Mouse (Mus musculus): ENCODE data around the gene Krt34.

The Krt34 gene

DNA sequence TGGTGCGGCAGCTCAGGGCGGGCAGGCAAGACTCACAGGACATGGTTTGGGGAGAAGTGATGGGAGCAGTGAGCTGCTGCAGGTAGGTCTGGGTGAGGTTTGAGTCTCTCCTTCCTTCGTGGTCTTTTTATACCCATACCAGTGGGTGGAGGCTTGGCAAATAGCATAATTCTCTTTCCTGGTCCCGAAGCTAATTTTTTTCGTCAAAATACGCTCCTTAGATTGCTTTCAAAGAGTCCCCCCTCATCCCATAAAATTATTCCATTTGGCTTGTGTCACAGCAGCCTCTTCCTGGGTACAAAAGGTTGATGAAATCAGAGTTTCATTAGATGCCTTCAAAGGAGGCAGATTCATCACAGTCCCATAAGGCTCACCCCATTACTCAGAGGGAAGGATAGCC is at the start of gene Krt34:
Krt34 (minus strand) TSS at position 101 of the 400 bp plus-strand sequence.
- no peak for DNase-seq

DNA sequence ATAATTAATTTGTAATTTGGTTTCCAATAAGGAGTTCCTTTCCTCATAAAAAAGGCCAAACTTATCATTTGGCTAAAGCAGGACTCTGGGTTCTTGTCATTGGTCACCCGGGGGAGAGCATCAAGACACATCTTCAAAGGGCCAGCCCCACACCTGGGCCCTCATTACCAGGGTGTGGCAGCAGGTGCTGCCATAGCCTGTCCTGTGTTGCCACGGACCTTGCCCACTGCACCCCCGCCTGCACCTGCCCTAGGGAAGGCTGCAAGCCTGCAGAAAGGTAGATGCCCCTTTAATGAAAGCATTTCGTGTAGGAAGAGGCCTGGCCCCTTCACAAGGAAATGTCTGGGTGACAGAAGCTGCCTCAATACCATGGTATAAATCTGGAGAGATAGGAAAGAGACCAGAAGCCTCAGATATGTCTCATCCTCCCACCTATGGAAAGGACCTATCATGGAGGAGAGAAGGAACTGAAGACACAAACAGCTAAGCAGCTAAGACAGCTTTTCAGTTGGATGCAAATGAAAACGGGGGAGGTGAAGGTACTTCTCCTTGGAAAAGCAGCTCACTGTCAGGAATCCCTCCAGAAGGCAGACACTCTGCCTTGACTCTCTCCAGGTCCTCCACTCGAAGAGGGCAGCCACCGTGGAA is 47.1 kb upstream of the Krt34 start:
- no peak for DNase-seq

DNA sequence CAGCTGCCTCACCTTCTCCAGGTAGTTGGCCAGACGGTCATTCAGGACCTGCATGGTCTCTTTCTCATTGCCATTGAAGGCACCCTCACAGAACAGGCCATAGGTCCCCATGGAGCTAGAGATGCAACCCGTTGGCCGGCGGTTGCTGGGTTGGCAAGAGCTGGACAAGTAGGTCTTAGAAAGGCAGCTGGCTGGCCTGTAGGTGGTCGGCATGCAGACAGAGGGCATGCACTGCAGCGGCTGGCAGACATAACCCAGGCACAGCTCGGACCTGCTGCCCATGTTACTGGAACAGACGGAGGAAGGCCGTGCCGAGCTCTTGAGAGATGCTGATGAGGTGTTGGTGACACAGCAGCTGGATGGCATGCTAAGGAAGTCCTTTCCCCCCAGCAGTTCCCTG is 46.5 kb upstream of the Krt34 start, which contains the start of gene Krt32:
Krt32 (minus strand) TSS at position 366 of the 400 bp plus-strand sequence.
- DNase-seq: no peak

DNA sequence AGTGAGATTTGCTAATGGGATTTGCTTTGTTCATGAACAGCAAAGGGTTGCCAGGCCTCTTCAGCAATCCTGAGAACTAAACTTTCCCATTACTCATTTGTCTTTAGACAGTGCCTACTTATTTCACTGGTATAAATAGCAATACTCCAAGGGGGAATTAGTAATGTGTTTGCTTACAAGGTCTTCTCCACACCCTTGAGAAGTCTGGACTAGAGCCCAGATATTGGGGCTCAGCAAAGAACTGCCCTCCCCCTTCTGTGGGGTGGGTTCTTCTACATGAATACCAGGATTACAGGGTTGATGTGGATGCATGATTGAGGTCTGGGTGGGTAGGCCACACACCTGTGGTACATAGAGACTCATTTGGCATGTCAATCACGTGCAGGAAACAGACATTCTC is 32.5 kb upstream of the Krt34 start:
- no peak for DNase-seq

DNA sequence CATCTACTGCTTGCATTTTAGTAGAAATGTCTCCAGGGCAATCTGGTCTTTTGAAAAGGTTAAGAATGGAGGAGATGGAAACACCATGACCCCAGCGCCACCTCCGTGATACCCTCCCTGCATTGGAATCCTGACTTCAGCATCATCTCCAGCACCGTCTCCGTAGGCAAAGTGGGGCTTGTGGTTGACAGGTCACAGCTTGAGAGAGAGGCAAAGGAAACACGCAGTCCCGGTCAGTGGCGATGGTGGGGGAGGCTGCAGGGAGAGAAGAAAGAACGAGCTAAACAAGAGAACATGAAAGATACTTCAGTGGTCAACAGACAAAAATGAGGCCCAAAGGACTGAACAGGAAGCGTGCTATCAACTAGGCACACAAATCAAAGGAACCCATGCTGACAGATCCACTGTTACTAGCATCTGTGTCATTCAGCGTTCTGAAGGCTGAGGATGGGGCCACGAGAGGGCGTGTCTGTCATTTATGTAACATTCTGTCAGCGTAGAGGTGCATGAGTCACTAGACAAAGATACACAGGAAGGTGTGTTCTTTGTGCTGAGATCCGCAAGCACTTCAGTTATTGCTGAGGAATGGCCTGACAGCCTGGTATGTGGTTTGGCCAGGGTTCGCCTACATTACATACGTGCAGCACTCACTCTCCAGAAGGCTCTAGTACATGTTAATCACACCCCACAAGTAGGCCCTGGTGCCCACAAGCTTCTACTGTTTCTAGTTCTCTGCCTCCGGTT is 26.1 kb upstream of the Krt34 start:
- peak in 1 of 2 experiments; percentile 18 for DNase-seq

DNA sequence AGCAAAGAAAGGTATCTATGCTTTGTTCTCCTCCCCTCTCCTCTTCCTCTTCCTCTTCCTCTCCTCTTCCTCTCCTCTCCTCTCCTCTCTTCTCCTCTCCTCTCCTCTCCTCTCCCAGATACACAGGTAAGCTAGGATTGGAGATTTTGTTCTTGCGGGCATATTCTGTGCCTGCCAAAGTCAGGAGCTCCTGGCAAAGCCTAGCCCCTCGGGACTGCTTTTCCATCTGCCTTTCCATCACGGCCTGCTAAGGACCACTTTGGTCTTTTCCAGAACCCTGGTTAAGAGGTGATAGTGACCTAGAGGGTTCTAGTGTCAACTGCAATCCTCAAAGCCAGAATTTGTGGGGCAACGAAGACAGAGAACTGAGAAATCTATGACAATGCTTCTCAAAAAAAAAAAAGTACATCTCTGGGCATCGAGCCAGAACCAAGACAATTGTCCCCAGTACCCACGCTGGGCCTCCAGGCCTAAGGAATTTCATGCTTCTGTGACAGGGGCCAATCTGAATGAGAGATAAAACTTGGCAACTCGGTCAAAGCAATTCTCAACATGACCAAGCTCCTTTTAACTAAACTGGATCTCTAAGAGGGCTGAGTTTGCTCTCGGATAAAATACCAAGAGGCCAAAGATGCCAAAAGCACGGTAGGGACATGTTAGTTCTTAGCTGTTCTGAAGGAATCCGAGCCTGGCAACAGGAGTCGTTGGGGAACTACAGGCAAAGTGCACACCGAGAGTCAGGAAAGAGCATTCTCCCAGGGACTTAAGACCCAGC is 25.1 kb upstream of the Krt34 start:
- no peak for DNase-seq

DNA sequence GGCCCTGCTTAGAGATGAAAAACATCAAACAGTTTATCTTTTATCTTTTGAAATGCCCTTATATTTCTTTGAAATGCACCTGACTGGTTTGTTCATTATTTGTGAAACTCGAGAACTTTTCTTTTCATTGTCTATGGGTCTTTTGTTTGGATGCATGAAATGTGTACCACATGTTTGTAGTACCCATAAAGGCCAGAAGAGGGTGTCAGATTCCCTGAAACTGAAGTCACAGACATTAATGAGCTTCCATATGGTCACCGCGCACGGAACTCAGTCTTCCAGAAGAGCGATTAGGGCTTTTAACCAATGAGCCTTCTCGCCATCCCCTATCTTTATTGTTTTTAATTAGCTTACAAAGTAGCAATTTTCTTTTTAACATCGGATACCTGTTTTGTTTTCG is 17.5 kb upstream of the Krt34 start:
- peak in 1 of 2 experiments; percentile 5 for DNase-seq

DNA sequence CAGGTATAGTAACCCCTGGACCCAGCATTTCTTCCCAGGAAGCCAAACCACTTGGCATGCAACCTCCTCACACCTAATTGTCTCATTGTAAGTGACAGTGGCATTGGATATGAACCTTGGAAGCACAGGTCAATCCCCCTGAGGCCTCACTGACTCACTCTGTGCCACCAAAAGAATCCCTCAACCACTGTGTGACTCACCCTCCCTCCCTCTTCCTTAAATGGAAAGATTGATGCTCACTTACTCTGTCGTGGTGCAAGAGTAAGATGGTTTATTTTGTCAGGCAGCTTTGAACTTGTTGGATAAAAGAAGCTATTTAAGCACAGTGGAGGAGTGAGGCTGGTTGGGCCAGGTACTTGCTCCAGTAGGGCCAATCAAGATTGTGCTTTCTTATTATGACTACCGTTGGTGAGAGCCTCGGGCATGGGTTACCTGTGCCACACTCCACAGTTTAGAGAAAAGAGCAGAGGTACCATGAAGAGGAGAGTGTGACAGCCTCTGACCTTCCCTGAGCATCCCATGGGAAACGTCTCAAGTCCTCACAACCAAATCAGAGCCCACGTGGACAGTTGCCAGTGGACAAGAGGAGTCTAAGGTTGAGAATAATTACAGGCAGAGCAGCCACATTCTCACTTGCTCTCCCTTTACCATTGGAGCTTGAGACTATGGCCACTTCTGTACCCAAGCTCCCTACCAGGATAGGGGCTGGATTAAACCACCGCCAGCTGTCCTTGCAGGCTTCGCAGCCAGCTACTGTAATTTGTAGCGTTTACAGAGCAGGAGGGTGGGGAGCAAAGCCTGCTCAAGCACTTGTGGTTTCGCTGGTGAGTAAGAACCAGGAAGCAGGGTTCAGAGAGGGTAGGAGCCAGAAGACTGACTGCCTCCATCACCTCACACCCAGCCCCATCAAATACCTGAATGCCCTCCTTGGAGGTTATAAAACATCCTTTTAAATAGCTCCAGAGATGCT is 14.6 kb upstream of the Krt34 start:
- DNase-seq: no peak

DNA sequence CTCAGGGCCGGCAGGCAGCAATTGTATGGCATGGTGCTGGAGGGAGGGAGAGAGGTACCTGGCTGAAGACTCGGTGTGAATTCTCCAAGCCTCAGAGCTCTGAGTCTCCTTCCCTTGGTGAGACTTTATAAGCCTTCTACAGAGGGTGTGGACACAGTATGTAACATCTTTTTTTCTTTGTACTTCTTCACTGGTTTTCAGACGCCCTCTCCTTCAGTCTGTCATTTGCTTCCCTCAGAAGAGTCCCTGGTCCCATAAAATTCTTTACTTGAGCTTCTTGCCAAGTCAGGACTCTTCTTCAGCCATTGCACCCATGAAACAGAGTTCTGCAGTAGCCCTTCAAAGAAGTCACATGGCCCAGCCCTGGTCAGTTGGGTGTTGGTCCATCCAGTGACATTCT is 9.1 kb upstream of the Krt34 start, which contains the start of gene Krt31:
Krt31 (minus strand) TSS at position 101 of the 400 bp plus-strand sequence.
- no peak for DNase-seq

DNA sequence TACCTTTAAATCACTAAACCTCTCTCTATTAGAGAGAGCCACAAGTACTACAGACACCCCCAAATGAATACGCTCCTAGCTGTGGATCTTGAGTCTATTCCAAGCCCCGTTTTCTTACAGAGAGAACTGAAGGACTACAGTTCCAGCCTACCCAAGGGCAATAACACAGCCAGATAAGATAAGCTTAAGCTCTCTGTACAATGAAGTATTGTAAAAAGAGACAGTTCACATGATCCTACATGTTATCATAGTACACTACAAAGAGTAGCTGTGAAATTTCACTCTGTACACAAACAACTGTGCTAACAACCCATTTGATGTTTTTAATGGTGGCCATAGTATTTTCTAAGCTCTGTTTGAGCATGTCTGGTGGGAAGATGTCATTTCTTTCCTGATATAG is 5.8 kb upstream of the Krt34 start:
- no peak for DNase-seq

DNA sequence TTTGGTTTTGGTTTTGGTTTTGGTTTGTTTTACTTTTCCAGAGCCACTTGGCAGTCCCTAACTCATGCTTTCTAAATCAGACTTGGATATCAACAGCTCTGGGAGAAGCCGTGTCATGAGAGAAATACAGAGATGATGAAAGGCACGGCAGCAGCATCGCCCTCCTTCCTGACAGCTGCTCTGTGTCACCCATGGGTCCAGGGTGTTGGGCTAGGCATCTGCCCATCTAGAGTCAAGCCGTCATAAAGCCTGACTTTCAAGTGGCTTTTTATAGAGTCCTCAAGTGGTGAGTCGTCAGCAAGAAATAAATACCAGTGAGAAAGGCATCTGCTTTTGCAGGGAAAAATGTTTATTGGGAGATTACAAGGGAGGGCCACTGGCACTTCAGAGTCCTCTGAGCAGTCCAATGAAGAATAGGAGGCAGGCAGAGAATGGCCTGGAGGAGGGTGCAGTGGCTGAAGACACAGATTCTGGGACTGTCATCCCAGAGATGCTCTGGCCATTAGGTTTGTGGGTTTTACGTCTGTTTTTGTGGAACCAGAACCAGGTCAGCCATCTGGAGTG is 5.0 kb upstream of the Krt34 start:
- DNase-seq: no peak

DNA sequence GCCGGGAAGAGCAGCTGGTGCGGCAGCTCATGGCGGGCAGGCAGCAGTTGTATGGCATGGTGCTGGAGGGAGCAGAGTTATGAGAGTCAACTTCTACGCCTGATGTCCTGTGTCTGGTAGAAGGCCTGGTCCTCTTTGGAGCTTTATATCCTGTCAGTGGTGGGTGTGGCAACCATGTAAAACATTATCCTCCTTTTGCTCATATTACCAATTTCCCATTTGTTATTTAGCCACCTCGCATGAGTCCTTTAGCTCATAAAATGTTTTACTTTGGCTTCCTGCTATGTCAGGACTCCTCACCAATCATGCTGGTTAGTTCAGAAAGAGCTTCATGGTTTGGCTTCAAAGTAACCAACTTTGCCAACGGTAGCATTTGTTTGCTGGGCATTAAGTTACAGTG is 11.6 kb downstream of the Krt34 start, which contains the start of gene Krt33b:
Krt33b (minus strand) TSS at position 101 of the 400 bp plus-strand sequence.
- no peak for DNase-seq

DNA sequence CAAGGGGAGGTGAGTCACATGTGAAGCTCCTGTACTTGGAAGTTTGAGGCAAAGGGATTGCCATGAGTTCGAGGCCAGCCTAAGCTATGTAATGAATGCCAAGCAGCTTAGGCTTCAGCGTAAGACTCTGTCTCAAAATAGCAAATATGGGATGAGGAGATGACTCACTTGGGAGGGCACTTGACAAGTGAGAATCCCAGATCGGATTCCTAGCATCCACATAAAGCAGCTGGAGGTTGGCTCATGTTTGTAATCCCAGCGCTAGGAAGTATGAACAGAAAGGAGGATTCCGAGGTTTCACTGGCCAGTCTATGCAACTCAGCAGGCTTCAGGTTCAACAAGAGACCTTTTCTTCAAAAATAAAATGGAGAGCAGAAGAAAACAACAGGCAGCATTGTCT is 19.9 kb downstream of the Krt34 start:
- no peak for DNase-seq

DNA sequence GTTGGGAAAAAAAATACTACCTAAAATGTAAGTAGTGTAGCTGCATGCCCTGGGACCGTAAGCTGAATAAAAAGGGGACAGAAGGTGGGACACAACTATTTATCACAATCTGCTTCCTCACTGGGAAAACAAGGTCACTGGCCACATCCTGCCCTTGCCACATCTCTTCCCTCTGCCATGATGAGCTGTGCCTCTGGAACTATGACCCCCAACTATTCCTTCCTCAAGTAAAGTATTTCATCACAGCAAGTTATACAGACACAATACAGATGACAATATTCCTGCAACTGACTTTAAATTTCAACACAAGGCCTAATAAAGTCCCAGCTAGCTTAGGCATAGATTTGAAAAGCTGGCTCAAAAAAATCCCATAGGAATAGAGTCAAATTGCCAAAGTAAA is 21.9 kb downstream of the Krt34 start:
- no peak for DNase-seq

DNA sequence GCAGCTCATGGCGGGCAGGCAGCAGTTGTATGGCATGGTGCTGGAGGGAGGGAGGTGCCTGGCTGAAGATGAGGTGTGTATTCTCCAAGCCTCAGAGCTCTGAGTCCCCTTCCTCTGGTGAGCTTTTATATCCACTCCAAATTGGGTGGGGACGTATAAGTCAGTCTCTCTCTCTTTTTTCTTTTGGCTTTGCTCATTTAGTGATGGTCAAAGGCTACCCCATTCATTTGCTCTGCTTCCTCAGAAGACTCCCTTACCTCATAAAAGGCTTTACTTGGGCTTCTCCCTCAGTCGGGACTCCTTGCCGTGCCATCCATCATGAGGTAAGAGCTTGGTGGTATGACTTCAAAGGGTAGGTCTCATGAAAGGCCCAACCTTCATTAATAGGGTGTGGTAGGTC is 25.2 kb downstream of the Krt34 start, which contains the start of gene Krt33a:
Krt33a (minus strand) TSS at position 101 of the 400 bp plus-strand sequence.
- DNase-seq: no peak

DNA sequence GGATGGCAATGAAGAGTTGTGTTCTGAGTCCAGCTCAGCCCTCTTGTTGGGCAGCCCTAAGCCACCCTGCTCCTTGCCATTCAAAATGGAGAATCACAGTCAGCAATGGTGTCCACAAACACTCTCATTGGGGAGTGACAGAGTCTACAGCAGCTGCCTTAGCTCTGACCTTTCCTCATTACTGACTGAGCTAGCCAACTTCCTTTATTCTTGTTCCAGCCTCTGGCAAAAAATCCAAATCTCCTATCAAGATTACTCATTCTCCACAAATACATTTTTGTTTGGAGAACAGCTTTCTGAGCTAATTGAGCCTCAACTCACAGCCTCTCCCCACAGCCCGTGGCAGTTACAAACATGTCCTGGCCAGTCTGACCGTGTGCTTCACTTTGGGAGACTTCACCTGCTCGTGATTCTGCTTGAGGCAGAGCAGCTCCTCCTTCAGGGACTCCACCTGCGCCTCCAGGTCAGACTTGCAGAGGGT is 27.6 kb downstream of the Krt34 start:
- no peak for DNase-seq

DNA sequence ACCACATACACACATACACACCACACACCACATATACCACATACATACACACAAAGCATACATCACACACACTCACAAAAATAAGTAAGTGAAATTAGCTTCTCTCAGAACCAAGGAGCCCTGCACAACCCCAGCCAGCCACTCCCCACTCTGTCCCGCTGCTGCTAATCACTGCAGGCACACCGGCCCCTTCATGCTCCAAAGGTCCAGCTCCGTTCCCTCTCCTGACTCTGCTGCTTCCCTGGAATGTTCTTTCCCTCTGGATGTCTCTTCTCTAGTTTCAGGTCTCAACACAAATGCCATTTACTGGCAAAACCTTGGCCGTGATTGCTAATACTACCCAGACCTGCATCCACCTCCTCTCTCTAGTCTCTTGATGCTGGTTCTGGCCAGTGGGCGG is 30.7 kb downstream of the Krt34 start:
- DNase-seq: no peak

DNA sequence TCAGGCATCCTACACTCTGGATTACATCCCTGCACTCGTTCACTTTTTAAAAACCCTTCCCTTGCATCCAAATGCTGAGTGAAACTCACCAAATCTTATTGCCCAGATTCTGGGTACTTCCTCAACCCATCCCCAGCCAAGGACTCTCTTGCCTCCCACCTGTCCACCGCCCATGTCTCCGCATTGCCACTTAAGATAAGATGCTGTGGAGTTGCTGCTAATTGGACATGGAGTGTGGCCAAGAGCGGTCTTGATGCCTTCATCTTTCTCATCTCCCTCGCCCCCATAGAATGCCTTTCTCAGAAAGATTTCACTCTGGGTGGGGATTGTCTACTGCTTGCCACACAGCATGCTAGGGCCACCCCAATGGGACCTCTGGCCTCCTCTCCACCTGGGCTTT is 33.0 kb downstream of the Krt34 start:
- DNase-seq: no peak

DNA sequence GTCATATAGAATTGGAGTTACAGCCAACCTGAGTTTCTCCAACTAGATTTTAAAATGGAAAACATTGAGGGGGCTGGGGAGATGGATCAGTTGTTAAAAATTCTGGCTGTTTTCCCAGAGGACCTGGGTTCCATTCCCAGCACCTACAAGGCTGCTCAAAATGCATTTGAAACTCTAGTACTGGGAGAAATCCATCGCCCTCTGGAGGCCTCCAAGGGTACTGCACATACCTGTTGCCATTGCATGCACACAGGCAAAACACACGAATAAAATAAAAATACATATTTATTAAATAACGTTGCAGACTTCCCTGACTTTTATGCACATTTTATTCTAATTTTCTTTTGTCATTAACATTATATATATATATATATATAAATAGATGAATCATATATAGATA is 34.7 kb downstream of the Krt34 start:
- peak in 1 of 2 experiments; percentile 12 for DNase-seq

DNA sequence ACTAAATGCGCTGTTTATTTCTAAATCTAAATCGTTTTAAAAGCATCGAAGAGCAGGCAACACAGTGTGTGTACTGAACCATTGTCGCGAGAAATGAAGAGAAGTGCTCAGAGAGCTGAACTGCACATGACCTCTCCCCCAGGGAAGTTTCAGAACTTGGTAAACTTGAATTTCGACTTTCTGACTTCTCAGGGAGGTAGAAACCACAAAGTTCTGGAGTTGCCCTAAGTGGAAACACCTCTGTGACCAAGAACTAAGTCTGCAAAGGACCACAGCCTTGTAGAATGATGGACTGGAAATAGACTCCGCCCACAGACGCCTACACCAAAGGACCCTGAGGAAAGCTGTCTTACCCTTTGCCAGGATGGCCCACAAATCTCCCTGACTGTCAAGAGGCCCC is 35.4 kb downstream of the Krt34 start:
- no peak for DNase-seq

DNA sequence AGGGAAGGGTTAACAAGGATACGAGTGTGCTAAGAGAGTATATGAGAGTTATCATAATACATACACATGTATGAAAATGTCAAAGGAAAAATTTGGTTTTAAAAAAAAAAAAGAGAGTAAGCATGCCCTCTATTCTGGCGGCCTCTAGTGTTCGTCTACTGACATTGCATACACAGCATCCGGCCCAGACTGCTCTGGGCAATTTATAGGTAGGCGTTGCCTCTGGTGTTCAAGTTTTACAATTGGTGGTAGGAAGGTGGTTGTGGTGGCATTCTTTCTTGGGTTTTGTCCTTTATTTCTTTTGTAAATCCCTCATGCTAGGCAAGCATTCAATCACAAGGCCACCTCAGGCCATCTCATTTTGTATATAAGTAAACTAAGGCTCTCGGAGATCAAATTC is 36.5 kb downstream of the Krt34 start:
- DNase-seq: peak; percentile 70 to 71

DNA sequence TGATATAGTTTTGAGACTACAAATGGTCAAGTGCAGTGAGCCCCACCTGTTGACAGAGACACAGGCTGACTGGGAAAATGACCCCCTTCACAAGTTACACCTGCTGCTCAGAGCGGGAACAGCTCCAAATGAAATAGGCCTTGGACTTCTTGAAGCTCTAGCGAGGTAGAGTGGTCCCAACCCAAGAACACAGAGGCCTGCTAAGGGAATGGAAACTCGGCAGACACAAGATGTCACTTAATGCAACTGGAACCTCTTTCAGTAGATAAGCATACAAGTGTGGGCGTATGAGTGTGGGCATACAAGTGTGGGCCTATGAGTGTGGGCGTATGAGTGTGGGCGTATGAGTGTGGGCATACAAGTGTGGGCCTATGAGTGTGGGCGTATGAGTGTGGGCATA is 42.3 kb downstream of the Krt34 start:
- DNase-seq: no peak

Measured in kidney, postnatal 4 days (tissue).